Mouse (Mus musculus): ENCODE measurements around the gene Crispld2. TPM values are rescaled to one million over a fixed set of nuclear protein-coding genes. Genes with fewer than 3 reads are reported as not detected.

The Crispld2 gene
- polyA plus RNA-seq, 1 experiment from 2014 or later: 3.9 TPM

DNA sequence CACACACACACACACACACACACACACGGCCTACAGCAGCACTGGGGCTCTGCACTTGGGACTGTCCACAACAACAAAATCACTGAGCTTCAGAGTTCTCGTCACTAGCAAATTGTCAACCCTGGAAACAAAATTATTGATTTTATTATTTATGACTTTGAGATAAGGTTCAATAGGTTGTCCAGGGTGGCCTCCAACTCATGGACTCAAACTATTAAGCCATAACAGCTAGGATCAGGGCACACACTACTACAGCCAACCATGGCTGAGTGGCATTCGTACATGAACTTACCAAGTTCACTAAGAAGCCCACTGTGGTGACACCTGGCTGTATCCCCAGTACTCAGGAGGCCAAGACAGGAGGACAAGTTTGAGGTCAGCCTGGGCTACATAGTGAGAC, 100.9 kb downstream of the Crispld2 start:
- 94% methylated on average over 3 of the region's 3 CpGs for WGBS
- Histone ChIP-seq H3K4me1 (peaks cover 11% of the 10 kb centered on the region; the same call in 1 of the 2 replicates), H3K9me3 (no peaks in the 10 kb centered on the region), H3K4me3 (no peak overlapping the region), H3K27ac (replicated peaks) (no peak overlapping the region), H3K9ac (no peak overlapping the region), H3K27me3 (replicated peaks) (no peaks in the 10 kb centered on the region), H3K36me3 (peaks cover 54% of the 10 kb centered on the region), H3K4me2 (no peak overlapping the region)
- no peak for ATAC-seq (ENCODE audit: extremely low read depth, insufficient number of reproducible peaks, low FRiP score, low TSS enrichment)

GRCm38 (mm10) chr8:120094801-120095200, 102.6 kb downstream of the Crispld2 start:
- no peak for ATAC-seq (ENCODE audit: extremely low read depth, insufficient number of reproducible peaks, low FRiP score, low TSS enrichment)
- no peak overlapping the region for H3K4me2 ChIP-seq
- 86% methylated on average over 10 of the region's 10 CpGs for WGBS
- H3K27me3 ChIP-seq (replicated peaks): no peaks in the 10 kb centered on the region
- no peaks in the 10 kb centered on the region for H3K9me3 ChIP-seq
- no peak overlapping the region for H3K9ac ChIP-seq
- peaks cover 45% of the 10 kb centered on the region for H3K36me3 ChIP-seq
- no peak overlapping the region for H3K4me3 ChIP-seq
- H3K4me1 ChIP-seq: peaks cover 14% of the 10 kb centered on the region
- H3K27ac ChIP-seq (replicated peaks): no peak overlapping the region

DNA sequence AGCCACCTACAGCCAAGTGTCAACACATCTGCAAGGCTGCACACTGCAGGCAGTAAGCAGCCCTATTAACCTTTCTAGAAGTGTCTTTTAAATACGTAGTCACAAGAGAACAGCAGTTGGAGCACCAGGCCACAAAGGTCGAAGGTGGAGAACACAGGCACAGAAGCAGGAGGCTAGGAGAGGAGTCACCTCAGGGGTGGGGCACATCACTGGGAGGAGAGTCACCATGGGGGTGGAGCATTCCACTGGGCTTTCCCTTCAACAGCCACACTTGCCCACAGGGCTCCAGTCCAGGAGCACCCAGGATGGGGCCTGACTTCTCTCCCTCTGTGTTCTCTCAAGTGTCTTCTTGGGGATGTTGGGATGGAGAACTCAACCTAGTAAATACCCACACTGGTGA, 104.2 kb downstream of the Crispld2 start:
- Histone ChIP-seq H3K4me3 (no peak overlapping the region), H3K27ac (replicated peaks) (no peak overlapping the region), H3K4me2 (no peak overlapping the region), H3K36me3 (peaks cover 30% of the 10 kb centered on the region), H3K27me3 (replicated peaks) (no peaks in the 10 kb centered on the region), H3K4me1 (peaks cover 23% of the 10 kb centered on the region), H3K9ac (no peak overlapping the region), H3K9me3 (no peaks in the 10 kb centered on the region)
- 67% methylated on average over 2 of the region's 2 CpGs for WGBS
- no peak for ATAC-seq (ENCODE audit: extremely low read depth, insufficient number of reproducible peaks, low FRiP score, low TSS enrichment)

GRCm38 (mm10) chr8:120100388-120101067, 108.3 kb downstream of the Crispld2 start:
- H3K4me2 ChIP-seq: peak overlapping the region; percentile 96
- H3K4me1 ChIP-seq: peaks cover 32% of the 10 kb centered on the region
- no peak for ATAC-seq (ENCODE audit: extremely low read depth, insufficient number of reproducible peaks, low FRiP score, low TSS enrichment)
- H3K9me3 ChIP-seq: no peaks in the 10 kb centered on the region
- WGBS: 4% methylated on average over 25 of the region's 25 CpGs
- H3K27ac ChIP-seq (replicated peaks): peak overlapping the region; percentile 94
- H3K9ac ChIP-seq: peak overlapping the region; percentile 95
- peaks cover 7% of the 10 kb centered on the region; the same call in 1 of the 2 replicates for H3K36me3 ChIP-seq
- H3K27me3 ChIP-seq (replicated peaks): no peaks in the 10 kb centered on the region
- peak overlapping the region; percentile 89 for H3K4me3 ChIP-seq

DNA sequence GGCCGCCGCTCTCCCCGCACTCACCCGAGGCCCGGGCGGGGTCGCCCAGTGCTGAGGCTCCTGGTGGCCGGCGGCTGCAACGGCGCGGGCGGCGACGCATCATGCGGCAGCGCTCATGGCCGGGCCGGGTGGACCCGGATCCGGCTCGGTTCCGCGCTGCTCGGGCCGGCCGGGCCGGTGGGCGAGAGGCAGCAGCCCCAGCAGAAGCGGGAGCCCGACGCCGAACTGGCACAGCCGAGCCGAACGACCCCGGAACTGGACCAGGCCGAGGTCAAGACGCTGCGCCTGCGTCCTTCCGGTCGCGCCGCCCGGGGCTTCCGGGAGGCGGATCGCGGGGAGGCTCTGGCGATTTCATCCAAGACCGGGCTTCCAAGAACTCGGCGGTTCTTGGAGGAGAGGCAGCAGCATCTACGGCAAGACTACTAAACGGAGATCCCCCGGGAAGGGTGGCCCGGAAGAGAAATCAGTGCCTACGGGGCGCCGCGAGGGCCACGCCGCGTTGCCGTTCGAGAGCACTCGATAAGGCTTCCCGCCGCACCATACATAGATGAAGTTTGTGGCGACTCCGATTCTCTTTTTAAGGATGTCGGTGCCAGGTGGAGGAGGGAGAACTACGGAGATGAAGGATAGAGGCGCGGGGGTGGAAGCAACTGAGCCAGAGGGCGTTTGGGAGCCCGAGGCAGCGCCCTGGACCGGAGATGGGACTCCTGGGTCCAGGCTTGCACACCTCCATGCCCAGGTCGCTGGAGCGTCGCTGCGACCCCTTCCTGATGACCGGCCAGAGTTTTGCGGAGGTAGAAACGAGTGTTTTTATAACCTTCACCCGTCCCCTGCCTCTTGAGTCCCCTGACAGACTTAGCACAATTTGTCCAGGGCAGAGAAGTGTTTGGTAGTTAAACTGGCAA, 109.1 kb downstream of the Crispld2 start, which contains the start of gene Zdhhc7:
TSS of gene Zdhhc7 (minus strand) at position 415 of the 905 bp plus-strand sequence.
- H3K4me1 ChIP-seq: peaks cover 36% of the 10 kb centered on the region
- peak within 1 kb of the TSS; percentile 89 for H3K4me3 ChIP-seq
- H3K4me2 ChIP-seq: peak within 1 kb of the TSS; percentile 96
- peak within 1 kb of the TSS; percentile 94 for H3K27ac ChIP-seq (replicated peaks)
- under 1% methylated on average over 88 of the region's 88 CpGs for WGBS
- peaks cover 7% of the 10 kb centered on the region; the same call in 1 of the 2 replicates for H3K36me3 ChIP-seq
- peak; percentile 56 for ATAC-seq (ENCODE audit: extremely low read depth, insufficient number of reproducible peaks, low FRiP score, low TSS enrichment)
- H3K9me3 ChIP-seq: no peaks in the 10 kb centered on the region
- peak within 1 kb of the TSS; percentile 95 for H3K9ac ChIP-seq
- H3K27me3 ChIP-seq (replicated peaks): no peaks in the 10 kb centered on the region

Other genes with a start within 250 kb of the Crispld2 start
- gene Tldc1, start 214.0 kb upstream of the Crispld2 start, polyA plus RNA-seq (2015; fragmentation: Nextera tagmentation; extraction: Ambion mirVana): 14.3 and 14.6 TPM in 2 replicates
- gene Cotl1, start 151.9 kb upstream of the Crispld2 start, polyA plus RNA-seq (2015; fragmentation: Nextera tagmentation; extraction: Ambion mirVana): 40.2 and 51.4 TPM in 2 replicates
- 10.1 and 10.9 TPM in 2 replicates for gene Klhl36, start 130.2 kb upstream of the Crispld2 start, polyA plus RNA-seq (2015; fragmentation: Nextera tagmentation; extraction: Ambion mirVana)
- gene Usp10, start 82.1 kb upstream of the Crispld2 start, polyA plus RNA-seq (2015; fragmentation: Nextera tagmentation; extraction: Ambion mirVana): 90.5 and 101 TPM in 2 replicates
- 1.8 TPM in 1 of 2 replicates, not detected in the other for gene Gm20388, start 81.6 kb upstream of the Crispld2 start, polyA plus RNA-seq (2015; fragmentation: Nextera tagmentation; extraction: Ambion mirVana)
- gene Zdhhc7, start 109.0 kb downstream of the Crispld2 start, polyA plus RNA-seq (2015; fragmentation: Nextera tagmentation; extraction: Ambion mirVana): 29.2 and 31.0 TPM in 2 replicates
- 8.2 and 10.6 TPM in 2 replicates for gene 6430548M08Rik, start 121.7 kb downstream of the Crispld2 start, polyA plus RNA-seq (2015; fragmentation: Nextera tagmentation; extraction: Ambion mirVana)
- not detected in 2 replicates for gene Fam92b, start 185.0 kb downstream of the Crispld2 start, polyA plus RNA-seq (2015; fragmentation: Nextera tagmentation; extraction: Ambion mirVana)
- gene Gse1, start 236.0 kb downstream of the Crispld2 start, polyA plus RNA-seq (2015; fragmentation: Nextera tagmentation; extraction: Ambion mirVana): 8.5 and 8.6 TPM in 2 replicates